Mouse (Mus musculus) cerebellum, postnatal 4 days (tissue): Measurements from ENCODE around the gene Nceh1.
"Not testable (repeated sequence)": the region's sequence is repeated elsewhere in the genome, so short reads cannot be mapped to it uniquely, and the experiment has no call there.

Experiments
- DNase-seq, 2 experiments: peaks; one replicate each; pipeline ENCODE4 v3.0.0; 2022; ENCODE audit warnings: low spot score in 2 of 2, mixed read lengths in 1 of 2

Nceh1 gene

DNA sequence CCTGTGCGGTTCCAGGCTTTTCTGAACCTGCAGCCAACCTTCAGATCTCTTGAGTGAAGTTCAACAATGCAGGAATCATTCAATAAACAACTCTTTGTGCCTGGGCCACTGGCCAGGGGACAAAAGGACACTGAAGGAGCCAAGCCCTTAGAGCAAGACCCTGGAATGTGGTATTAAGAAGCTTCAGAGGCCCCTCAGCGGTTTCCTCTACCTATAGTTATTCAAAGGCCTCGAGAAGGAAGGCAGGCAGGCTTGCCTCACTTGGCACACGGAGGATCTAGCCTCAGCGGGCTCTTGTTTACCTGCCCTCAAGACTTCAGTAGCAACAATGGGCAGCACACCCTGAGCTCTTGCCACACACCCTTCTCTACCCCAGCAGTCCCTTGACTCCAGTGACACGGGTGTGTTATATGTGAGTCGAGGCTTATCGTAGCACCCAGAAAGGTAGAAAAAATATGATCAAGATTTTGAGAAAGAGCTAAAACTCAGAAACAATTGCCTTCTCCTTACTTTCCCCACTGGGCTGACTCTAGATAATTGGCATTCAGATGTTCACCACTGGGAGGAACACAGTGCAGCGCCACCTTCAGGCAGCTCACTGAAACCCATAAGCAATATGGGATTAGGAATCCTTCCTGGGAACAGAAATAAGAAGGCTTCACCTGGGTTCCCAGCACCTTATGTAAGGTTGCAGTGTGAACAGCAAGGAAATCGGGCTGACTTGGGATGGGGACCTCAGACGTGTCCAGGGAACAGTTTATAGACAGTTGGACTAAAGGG is 46.0 kb downstream of the Nceh1 start:
- DNase-seq: no peak

DNA sequence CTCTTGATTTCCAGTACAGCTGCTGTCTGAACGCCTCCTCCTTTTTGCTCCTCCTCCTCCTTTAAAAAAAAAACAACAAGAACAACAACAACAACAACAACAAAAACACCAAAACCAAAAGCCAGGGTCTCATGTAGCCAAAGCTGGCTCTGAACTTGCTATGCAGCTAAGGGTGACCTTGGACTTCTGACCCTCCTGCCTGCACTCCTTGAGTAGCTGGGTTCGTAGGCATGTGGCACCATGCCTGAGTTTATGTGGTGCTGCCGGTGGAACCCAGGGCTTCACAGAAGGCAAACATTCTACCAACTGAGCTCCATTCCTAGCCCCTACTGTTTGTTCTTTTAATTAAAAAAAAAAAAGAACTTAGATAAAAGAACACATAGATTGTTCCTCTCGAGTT is 50.6 kb downstream of the Nceh1 start:
- no peak for DNase-seq

DNA sequence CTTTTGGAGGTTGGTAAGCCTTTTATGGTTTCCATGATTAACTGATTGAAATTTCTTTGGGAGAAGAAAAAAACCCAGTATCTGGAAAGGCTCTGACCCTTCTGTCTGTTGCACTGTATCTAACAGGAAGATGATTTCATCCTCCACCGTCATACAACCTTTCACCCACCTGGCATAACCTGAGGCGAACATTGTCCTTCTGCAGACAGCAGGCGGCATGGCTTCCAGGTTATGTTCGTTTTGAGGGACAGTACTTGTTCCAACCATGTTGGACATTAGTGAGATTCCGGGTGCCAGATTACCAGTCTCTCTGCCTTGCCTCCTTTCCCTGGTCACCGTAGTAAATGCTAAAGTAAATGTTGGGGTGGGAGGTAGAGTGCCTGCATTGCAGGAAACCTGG is 51.1 kb downstream of the Nceh1 start:
- no peak for DNase-seq

DNA sequence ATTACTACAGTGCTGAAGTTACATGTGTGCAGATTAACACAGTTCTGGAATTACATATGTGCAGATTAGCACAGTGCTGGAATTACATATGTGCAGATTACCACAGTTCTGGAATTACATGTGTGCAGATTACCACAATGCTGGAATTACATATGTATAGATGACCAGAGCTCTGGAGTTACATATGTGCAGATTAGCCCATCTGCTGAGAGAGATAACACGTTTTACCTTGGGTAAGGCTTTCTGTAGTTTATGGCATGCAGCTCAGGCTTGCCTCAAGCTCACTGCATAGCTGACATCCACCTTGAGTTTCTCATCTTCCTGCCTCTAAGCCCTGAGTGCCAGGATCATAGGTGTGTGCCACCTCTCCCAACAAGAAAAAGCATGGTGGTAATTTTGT is 52.2 kb downstream of the Nceh1 start:
- DNase-seq: no peak

DNA sequence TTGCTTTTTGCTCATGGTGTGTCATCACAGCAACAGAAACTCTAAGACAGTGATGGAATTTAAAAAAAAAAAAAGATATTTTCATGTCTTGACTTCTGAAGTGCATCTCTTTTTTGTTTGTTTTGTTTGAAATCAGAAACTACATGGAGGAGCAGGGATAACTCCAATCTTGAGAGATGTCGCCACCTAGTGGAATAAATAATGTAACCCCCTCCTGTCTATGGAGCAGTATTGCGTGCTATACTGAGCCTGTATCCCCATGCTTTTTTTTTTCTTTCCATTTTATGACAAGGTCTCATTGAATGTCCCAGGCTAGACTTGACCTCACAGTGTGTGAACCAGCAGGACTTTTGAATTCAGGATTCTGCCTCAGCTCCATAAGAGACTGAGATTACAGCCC is 54.5 kb downstream of the Nceh1 start:
- peak in 1 of 2 experiments; percentile 15 for DNase-seq

DNA sequence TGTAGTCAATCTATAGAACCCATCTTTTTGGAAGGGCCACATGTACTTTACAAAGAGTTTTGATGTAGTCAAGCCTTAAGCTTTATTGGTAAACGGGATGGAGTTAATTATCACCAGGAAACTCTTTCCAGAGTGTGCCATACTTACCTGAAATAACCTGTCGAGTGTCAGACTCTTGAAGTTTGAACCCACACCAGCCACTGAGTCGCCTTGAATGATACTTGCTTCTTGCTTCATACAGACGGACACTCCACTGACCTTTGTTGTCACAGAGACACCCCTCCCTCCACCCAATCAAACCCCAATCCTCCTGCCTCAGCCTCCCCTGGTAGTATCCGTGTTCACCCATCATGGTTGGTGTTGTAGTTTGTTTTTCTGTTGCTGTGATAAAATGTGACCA is 55.8 kb downstream of the Nceh1 start:
- DNase-seq: no peak

DNA sequence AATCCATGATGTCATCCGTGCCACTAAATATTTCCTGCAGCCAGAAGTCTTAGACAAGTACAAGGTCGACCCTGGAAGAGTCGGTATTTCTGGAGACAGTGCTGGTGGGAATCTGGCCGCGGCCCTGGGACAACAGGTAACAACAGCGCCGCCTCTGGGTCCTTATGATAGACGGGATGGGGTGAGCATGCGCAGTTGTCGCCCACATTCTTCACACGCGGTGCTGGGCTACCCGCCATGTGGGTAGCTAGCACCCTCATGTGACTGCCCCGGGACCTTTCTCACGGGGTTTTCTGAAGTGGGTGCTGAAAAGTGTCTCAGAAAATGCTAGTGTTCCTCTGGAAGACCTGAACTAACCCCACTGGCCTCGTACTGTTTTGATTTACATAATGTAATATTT is 56.8 kb downstream of the Nceh1 start:
- DNase-seq: no peak

DNA sequence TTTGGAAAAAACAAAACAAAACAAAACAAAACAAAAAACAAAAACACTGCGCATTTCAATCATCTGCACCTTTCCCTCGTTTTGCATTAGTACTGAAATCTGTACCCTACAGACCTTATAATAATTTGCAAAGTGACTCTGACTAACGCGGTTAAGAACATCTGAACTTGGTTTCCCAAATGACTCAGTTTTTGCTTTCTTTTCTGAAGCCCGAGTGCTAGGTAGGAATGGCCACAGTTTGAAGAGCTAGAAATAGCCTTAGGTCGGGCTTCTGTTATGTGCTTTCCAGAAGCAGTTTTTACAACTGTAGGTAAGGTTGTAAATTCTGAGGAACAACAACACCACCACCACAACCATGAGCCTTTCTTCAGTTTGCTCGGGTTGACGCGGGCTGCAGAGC is 59.1 kb downstream of the Nceh1 start:
- no peak for DNase-seq

DNA sequence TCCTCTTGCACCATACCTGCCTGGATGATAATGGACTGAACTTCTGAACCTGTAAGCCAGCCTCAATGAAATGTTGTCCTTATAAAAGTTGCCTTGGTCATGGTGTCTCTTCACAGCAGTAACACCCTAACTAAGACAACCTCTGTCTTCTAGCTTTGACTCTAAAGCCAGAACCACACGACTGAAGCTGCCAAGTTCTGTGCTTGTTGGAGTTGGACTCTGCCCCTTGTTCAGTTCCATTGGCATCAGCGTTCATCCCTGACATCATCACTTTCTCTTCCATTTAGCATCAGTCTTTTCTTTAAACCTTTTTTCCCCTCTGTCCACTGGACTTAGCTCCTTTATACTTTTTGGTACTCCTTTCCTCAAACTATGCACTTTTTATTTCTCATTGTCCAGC is 63.4 kb downstream of the Nceh1 start:
- no peak for DNase-seq

DNA sequence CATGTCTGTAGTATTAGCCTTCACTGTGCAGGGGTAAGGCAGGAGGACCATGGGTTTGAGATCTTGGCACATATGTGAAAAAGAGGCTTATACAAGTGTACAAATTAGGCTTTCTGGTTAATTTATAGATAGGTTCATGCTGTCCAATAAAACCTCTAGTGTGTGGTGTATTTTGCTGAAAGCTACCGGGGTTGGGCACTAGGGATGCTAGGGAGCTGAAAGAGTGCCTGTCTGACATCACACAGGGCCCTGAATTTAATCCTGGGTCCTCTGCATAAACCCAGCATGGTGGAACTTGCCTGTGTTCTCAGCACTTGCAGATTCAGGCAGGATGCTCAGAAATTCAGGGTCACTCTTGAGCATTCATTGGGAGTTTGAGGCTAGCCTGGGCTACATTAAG is 65.0 kb downstream of the Nceh1 start:
- no peak for DNase-seq

DNA sequence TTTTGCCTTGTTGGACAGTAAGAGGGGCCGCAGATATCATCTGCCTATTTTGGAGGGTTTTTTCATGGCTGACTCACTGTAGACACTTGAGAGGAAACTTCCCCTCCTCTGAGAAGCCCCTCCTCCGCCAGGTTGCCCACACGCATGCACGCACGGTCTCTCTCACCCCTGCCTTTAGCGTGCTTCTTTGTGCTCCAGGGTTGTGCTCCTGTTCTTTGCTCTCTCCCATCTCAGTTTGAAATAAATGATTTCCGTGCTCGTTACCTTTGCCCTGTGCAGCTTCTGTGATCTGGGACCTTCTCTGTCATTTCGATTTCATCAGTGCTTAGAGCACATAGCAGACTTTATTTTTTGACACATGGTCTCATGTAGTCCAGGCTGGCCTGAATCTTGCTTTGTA is 66.3 kb downstream of the Nceh1 start:
- DNase-seq: no peak

DNA sequence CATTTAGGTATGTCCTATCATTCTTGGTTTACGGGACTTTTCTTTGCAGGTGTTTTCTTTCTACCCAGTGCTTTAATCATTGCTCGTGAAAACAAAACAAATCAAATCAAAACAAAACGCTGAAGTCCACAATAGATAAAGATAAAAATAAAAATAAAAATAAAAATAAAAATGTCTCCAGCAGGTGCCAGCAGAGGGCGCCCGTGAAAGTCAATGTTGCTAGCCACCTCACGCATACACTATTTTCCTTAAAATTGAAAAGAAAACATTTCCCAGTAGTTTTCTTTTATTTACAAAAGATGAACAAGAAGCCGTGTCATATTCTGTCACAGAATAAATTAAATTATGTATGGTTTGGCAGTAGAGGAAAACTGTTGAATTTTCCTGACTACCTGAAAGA is 68.2 kb downstream of the Nceh1 start:
- DNase-seq: no peak

DNA sequence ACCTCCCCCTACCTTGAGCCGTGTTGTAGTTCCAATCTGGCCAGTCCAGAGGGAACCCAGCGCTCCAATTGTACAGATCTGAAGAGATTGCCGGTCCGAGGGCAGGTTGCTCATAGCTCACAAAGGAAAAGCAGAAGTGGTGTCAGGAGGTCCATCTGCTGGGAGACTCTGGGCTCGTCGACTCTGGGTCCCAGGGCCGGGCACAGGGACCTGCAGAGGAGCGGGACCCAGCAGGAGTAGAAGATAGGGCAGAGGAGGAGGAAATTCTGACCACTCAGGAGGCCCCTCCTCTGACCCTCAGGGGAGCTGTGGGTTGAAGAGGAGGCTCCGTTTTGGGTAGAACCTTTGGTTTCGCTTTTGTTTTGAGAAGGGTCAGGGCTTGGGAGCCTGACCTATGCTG is 75.7 kb downstream of the Nceh1 start:
- DNase-seq: no peak

DNA sequence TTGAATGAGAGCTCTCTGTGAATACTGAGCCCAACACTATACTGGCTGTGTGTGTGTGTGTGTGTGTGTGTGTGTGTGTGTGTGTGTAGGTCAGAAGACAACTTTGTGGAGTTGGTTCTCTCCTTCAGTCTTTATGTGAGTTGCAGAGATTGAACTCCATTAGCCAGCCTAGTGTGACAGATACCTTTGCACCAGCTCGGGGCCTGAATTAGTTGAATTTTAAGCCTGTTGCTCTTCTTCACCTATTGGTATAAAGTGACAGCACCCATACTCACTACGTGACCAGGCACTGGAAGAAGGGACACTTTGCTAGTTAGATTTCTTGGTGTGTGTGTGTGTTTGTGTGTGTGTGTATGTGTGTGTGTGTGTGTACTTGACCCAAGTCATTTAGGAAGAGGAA is 77.6 kb downstream of the Nceh1 start:
- no peak for DNase-seq

DNA sequence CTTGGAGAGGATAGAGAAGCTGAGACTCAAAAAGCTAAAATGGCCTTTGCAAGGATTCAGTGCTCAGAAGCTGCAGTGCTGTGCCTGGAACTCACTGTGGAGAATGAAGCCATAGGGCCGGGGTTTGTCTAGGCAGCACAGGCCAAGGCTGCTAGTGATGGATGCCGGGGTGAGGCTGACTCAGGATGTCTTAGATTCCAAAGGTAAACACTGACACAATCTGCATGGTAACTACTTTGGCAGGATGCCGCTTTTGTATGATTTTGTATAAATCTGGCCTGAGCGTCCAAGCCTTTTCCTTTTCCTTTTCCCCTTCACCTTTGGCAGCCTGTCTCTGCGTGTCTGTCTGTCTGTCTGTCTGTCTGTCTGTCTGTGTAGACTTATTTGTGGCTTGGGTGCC is 84.6 kb downstream of the Nceh1 start:
- no peak for DNase-seq

DNA sequence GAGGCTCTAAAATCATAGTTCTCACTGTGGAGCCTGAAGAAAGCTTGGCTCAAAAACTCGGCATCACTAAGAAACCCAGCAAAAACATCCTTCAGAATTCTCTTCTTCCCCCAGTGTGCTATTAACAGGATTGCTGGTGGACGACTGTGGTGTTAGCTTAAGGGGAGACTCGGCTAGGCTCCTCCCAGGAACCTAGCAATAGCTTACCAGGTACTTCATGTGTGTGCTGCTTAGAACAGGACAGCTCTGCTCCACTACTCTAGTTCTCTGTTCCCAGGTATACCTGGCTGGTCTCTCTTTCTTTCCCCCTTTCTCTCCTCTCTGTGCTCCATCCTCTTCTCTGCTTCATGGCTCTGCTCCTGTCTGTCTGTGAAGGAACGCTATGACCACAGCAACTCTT is 85.1 kb downstream of the Nceh1 start:
- DNase-seq: no peak

DNA sequence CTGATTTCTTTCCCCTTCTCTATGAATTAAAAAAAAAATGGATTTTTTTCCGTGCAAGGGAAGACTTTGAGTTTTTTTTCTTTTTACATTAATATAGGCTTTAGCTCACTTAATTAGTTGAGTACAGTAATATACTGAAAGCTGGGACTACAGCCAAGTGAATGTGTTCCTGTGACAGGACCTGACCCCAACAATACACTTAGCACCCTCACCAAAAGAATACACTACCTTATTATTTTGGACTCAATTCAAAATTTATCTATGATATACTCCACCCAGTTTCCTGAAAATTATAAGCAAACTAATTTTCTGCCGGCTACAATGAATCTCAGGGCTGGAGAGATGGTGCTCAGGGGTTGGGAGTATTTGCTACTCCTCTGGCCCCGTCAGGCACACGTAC is 86.4 kb downstream of the Nceh1 start:
- DNase-seq: no peak

DNA sequence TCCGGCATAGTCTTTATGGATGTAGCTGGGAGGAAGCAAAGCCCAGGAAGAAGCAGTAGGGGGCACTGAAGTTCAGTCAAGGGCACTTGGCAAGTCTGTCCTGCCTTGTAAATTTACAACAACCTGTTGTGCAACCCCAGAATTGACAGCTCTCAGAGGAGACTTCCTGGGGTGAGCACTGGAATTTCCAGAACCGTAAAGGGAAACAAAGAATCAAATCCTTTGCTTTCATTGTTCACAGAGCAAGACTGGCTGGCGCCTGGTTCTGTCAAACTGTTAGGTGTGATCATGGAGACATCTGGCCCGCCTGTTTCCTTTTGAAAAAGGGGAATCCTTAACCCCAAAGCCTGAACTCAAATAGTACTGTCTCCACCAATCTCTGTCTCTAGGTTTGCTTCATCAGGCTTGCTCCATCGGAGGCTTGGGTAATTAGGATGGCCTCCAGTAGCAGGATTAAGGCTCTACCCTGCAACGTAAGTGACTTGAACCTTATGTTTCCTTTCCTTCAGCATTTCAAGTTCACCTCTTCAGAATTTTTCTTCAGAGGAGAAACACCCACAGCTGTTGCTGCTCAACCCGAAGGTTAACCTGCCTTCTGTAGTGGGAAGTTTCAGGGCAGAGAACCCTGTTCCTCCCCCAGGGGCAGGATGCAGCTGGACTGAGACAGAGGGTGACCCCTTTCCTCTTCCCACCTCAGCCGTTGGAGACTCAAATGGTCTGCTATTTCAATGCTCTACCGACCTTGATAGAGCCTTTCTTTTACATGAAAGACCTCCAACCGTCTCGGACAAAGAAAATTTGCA is 87.6 kb downstream of the Nceh1 start:
- DNase-seq: no peak

DNA sequence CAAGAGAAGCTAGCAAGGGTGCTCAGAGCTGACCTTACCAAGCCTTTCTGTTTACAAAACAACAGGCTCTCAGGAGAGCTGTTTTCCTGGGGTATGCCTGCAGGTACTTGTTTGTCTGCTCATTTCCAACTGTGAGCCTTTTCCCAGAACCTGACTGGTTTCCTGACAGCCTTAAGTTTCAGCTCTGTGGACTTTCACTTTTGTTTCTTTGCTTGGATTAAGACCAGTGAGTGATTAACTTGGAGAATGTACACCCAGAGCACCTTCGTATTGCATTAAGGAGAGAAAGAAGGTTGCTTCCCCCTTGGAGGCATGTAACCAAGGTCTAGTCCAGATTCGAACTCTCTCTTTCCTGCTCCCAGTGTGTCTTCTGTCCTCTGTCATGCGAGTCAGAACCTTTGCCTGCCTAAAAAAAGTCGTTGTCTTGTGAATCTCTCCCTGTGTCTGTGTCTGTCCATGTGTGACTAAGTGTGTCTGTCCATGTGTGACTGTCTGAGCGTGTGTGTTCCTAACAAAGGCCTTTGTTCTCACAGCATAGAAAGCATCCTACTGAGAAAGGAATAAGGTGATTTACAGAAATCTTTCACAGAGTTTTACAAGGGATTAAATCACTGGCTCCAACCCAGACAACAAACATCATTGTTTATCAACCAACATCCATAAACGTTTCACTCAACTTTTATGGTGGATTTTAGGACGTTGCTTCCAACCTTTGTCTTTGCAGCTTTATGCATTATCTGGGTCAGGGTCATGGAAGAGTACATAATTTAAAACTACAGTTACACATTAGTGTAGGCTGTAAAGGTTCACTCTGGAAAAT is 90.4 kb downstream of the Nceh1 start:
- no peak for DNase-seq

DNA sequence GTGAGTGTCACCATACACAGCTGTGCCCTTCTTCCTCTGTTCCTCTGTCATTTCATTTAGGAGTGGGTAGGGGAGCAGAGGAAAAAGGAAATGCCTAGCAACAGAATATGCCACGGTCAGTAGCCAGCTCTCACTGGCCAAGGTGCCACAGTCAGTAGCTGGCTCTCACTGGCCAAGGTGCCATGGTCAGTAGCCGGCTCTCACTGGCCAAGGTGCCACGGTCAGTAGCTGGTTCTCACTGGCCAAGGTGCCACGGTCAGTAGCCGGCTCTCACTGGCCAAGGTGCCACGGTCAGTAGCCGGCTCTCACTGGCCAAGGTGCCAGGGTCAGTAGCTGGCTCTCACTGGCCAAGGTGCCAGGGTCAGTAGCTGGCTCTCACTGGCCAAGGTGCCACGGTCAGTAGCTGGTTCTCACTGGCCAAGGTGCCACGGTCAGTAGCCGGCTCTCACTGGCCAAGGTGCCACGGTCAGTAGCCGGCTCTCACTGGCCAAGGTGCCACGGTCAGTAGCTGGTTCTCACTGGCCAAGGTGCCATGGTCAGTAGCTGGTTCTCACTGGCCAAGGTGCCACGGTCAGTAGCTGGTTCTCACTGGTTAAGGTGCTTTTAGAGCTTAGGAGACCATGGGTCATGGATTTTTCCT is 96.6 kb downstream of the Nceh1 start:
- DNase-seq: not testable (repeated sequence)

DNA sequence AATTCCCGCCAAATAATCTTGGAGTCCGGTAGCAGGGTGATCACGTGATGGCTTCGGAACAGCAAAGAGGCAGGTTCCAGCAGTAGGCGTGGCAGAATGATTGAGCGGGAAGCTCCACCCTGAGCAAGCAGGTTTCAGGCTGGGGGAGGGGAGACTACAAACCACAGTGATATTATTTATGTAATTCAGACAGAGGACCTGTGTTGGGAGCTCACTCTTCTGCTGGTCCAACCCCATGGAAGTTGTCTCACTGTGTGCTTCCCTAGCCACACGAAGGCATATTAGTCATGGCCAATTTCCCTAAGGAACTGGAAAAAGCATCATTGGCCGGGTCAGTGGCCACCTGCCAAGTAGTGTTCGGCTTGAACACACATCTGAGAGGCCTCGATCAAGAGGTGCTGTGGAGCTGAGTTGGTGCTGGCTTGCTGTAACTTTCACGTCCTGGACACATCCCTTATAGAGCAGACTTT is 97.5 kb downstream of the Nceh1 start:
- no peak for DNase-seq
